In the genomic region with DNA sequence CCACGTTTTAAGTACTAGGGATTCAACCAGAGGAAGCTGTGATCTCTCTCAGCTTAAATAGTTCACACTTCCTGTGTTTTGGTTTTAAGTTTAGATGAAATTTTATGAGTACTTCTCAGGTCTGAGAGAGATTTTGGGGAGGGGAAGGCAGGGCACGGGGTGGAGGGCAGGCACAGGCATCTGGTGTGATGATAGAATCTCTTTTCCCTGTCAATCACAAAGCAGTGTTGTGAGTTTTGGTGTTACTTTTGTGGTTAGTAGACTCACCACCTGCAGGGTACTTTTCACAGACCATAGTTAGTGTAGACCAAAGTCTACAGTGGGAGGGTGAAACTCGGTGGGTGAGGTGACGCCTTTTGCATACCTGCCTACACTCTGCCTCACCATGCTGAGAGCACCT, we compare ENCODE assay signal across 15 mouse cellular contexts. TPM values are rescaled to one million over a fixed set of nuclear protein-coding genes. Genes with fewer than 3 reads are reported as not detected.
A peak's percentile ranks its signal among the peaks of the same experiment; 100 is the strongest.
DNase-seq lines count a peak whose midpoint lies in the region; ATAC-seq lines count a peak whose summit lies in the region.
"Had no signal": no experiment of that assay in that cellular context is flagged by ENCODE, and none has a peak within 500 bp of the region (broad histone marks: within the 10 kb centered on the region; RNA-seq: fewer than 3 reads in every experiment).

No protein-coding gene starts in this region.

- 84% methylated on average over 4 of the region's 4 CpGs for WGBS in forebrain, embryonic 11.5 days
- WGBS in neural tube, embryonic 15.5 days = 80% methylated on average over 4 of the region's 4 CpGs

- DNase-seq in 416B (ENCODE audit: low read depth) = peak; percentile 26
- DNase-seq in CD4-positive helper T cell, adult 2 months (ENCODE audit: low read depth, low spot score) = peak; percentile 84
- peak; percentile 39 for DNase-seq in splenic B cell, adult 2 months (ENCODE audit: low read depth, low spot score)
- no peak for DNase-seq in forebrain, embryonic 11.5 days (ENCODE audit: low spot score)
- no peak for DNase-seq in adrenal gland, adult 8-10 months
- no peak for DNase-seq in gastrocnemius, postnatal 14 days
- DNase-seq: cerebellum, postnatal 10 days; embryo, embryonic 11 days had no signal

- peak; percentile 22 to 57; a peak in 2 of 4 replicates for ATAC-seq in hematopoietic stem cell, adult 5-6 weeks (replicated peaks in 1 of 2; ENCODE audit: insufficient read depth in 1 of 2, low FRiP score in 2 of 2, low TSS enrichment in 1 of 2, low read depth in 1 of 2, poor library complexity in 2 of 2, severe bottlenecking in 2 of 2)
- no peak for ATAC-seq in forebrain, embryonic 11.5 days (replicated peaks; ENCODE audit: low FRiP score)
- no peak for ATAC-seq in neural tube, embryonic 15.5 days (ENCODE audit: low FRiP score)
- ATAC-seq: forebrain, embryonic 13.5 days; midbrain, embryonic 13.5 days had no signal

- H3K4me1 ChIP-seq in forebrain, embryonic 11.5 days (replicated peaks; ENCODE audit: control insufficient read depth, insufficient read depth, low read length) = no peaks in the 10 kb centered on the region
- H3K4me1 ChIP-seq in neural tube, embryonic 15.5 days = no peaks in the 10 kb centered on the region
- H3K4me1 ChIP-seq: forebrain, embryonic 13.5 days; heart, embryonic 13.5 days; midbrain, embryonic 13.5 days had no signal

- no peaks in the 10 kb centered on the region for H3K9me3 ChIP-seq in forebrain, embryonic 11.5 days (ENCODE audit: control insufficient read depth, low read length)
- H3K9me3 ChIP-seq in neural tube, embryonic 15.5 days (replicated peaks) = no peaks in the 10 kb centered on the region
- H3K9me3 ChIP-seq: forebrain, embryonic 13.5 days; midbrain, embryonic 13.5 days had no signal

- H3K9ac ChIP-seq in forebrain, embryonic 11.5 days (ENCODE audit: low read length) = no peak overlapping the region
- no peak overlapping the region for H3K9ac ChIP-seq in neural tube, embryonic 15.5 days (replicated peaks)
- H3K9ac ChIP-seq: forebrain, embryonic 13.5 days; heart, embryonic 13.5 days; liver, embryonic 14.5 days; midbrain, embryonic 13.5 days had no signal

- no peak overlapping the region for H3K27ac ChIP-seq in forebrain, embryonic 11.5 days (ENCODE audit: low read depth, low read length)
- no peak overlapping the region for H3K27ac ChIP-seq in neural tube, embryonic 15.5 days (replicated peaks)
- H3K27ac ChIP-seq: forebrain, embryonic 13.5 days; heart, embryonic 13.5 days; liver, embryonic 14.5 days; midbrain, embryonic 13.5 days had no signal

- no peaks in the 10 kb centered on the region for H3K36me3 ChIP-seq in splenic B cell, adult 2 months (ENCODE audit: control insufficient read depth, insufficient read depth, low read length, poor library complexity, severe bottlenecking)
- no peaks in the 10 kb centered on the region for H3K36me3 ChIP-seq in forebrain, embryonic 11.5 days (ENCODE audit: control insufficient read depth, insufficient read depth, low read length)
- H3K36me3 ChIP-seq in neural tube, embryonic 15.5 days = no peaks in the 10 kb centered on the region
- H3K36me3 ChIP-seq: heart, embryonic 13.5 days; midbrain, embryonic 13.5 days had no signal

- intact Hi-C loops in gastrocnemius, postnatal 14 days (cut with DNase I; ENCODE audit: low total_unique reads) = no loop called here

- no peaks in the 10 kb centered on the region for H3K27me3 ChIP-seq in splenic B cell, adult 2 months (ENCODE audit: control insufficient read depth, insufficient read depth, low read length, poor library complexity, severe bottlenecking)
- H3K27me3 ChIP-seq in forebrain, embryonic 11.5 days (ENCODE audit: control insufficient read depth, insufficient read depth, low read length) = no peaks in the 10 kb centered on the region
- no peaks in the 10 kb centered on the region for H3K27me3 ChIP-seq in neural tube, embryonic 15.5 days (replicated peaks)
- H3K27me3 ChIP-seq: forebrain, embryonic 13.5 days; heart, embryonic 13.5 days; midbrain, embryonic 13.5 days had no signal

- H3K4me2 ChIP-seq in forebrain, embryonic 11.5 days (ENCODE audit: low read depth, low read length, severe bottlenecking) = no peak overlapping the region
- no peak overlapping the region for H3K4me2 ChIP-seq in neural tube, embryonic 15.5 days
- H3K4me2 ChIP-seq: forebrain, embryonic 13.5 days; heart, embryonic 13.5 days; midbrain, embryonic 13.5 days had no signal

- H3K4me3 ChIP-seq in forebrain, embryonic 11.5 days (ENCODE audit: low read depth, low read length) = no peak overlapping the region
- H3K4me3 ChIP-seq in neural tube, embryonic 15.5 days (replicated peaks) = no peak overlapping the region
- H3K4me3 ChIP-seq: forebrain, embryonic 13.5 days; heart, embryonic 13.5 days; midbrain, embryonic 13.5 days; myocyte had no signal

RNA-seq across cellular contexts. Expression of a gene that starts 32.7 kb away (rescaled TPM):
- total RNA-seq in hematopoietic stem cell, adult 5-6 weeks (2017) = 84.6 and 99.7 TPM in 2 replicates
- 12.0 and 12.4 TPM in 2 replicates for polyA plus RNA-seq in forebrain, embryonic 11.5 days (2014; fragmentation: Nextera tagmentation; extraction: Ambion mirVana)
- under 1 TPM; 0.35 to 0.99 (median 0.48) TPM for total RNA-seq in adrenal gland, adult 8-10 months (2022)
- 0.45 and 7.7 TPM in 2 replicates for polyA plus RNA-seq in neural tube, embryonic 15.5 days (2015; fragmentation: Nextera tagmentation; extraction: Ambion mirVana)
- not detected for total RNA-seq in gastrocnemius, postnatal 14 days (2021)
- polyA plus RNA-seq: myocyte had no signal

Comparison
In these comparisons a context has a peak if more than half of its experiments do, and no peak if none do; other contexts are left out.
1. DNase-seq: peak in 416B (single experiment), CD4-positive helper T cell, adult 2 months (single experiment) and splenic B cell, adult 2 months (single experiment); none in forebrain, embryonic 11.5 days (single experiment), adrenal gland, adult 8-10 months (single experiment) and gastrocnemius, postnatal 14 days (single experiment).
2. ATAC-seq: peak in hematopoietic stem cell, adult 5-6 weeks (2 of 2); none in forebrain, embryonic 11.5 days (single experiment) and neural tube, embryonic 15.5 days (single experiment).
3. RNA of a gene that starts 32.7 kb away (total RNA-seq): 84.6 to 99.7 TPM in hematopoietic stem cell, adult 5-6 weeks; 0.35 to 0.99 TPM in adrenal gland, adult 8-10 months and not detected in gastrocnemius, postnatal 14 days; every median in the first group is over 10 times any median in the second.